Mouse (Mus musculus): ENCODE data around the gene Abcb9. TPM values are rescaled to one million over a fixed set of nuclear protein-coding genes. Genes with fewer than 3 reads are reported as not detected.

The Abcb9 gene
- polyA plus RNA-seq, 1 experiment from 2014 or later: 10.9 TPM

Other genes with a start within 250 kb of the Abcb9 start
- gene Hcar2, start 230.3 kb downstream of the Abcb9 start, polyA plus RNA-seq (2014; fragmentation: Nextera tagmentation; extraction: Ambion mirVana): 0.11 TPM in 1 of 2 replicates, not detected in the other
- 0.08 and 0.41 TPM in 2 replicates for gene Hcar1, start 215.8 kb downstream of the Abcb9 start, polyA plus RNA-seq (2014; fragmentation: Nextera tagmentation; extraction: Ambion mirVana)
- 118 and 132 TPM in 2 replicates for gene Denr, start 188.6 kb downstream of the Abcb9 start, polyA plus RNA-seq (2014; fragmentation: Nextera tagmentation; extraction: Ambion mirVana)
- gene Gm43518, start 168.4 kb downstream of the Abcb9 start, polyA plus RNA-seq (2014; fragmentation: Nextera tagmentation; extraction: Ambion mirVana): 2.0 and 2.3 TPM in 2 replicates
- 4.3 and 4.6 TPM in 2 replicates for gene Ccdc62, start 165.1 kb downstream of the Abcb9 start, polyA plus RNA-seq (2014; fragmentation: Nextera tagmentation; extraction: Ambion mirVana)
- 22.5 and 24.7 TPM in 2 replicates for gene Hip1r, start 122.2 kb downstream of the Abcb9 start, polyA plus RNA-seq (2014; fragmentation: Nextera tagmentation; extraction: Ambion mirVana)
- 58.0 and 72.4 TPM in 2 replicates for gene Vps37b, start 63.5 kb downstream of the Abcb9 start, polyA plus RNA-seq (2014; fragmentation: Nextera tagmentation; extraction: Ambion mirVana)
- 19.7 and 20.7 TPM in 2 replicates for gene Ogfod2, start 16.5 kb upstream of the Abcb9 start, polyA plus RNA-seq (2014; fragmentation: Nextera tagmentation; extraction: Ambion mirVana)
- gene Arl6ip4, start 20.3 kb upstream of the Abcb9 start, polyA plus RNA-seq (2014; fragmentation: Nextera tagmentation; extraction: Ambion mirVana): 65.2 and 72.3 TPM in 2 replicates
- 10.7 and 11.6 TPM in 2 replicates for gene Pitpnm2, start 154.0 kb upstream of the Abcb9 start, polyA plus RNA-seq (2014; fragmentation: Nextera tagmentation; extraction: Ambion mirVana)
- 11.7 and 16.8 TPM in 2 replicates for gene Mphosph9, start 232.2 kb upstream of the Abcb9 start, polyA plus RNA-seq (2014; fragmentation: Nextera tagmentation; extraction: Ambion mirVana)
- 9.1 and 10.6 TPM in 2 replicates for gene 2810006K23Rik, start 232.3 kb upstream of the Abcb9 start, polyA plus RNA-seq (2014; fragmentation: Nextera tagmentation; extraction: Ambion mirVana)

All from midbrain, embryonic 14.5 days (tissue).